Comparison of ENCODE assay signal across 8 mouse cellular contexts in genomic region chr3:65871609-65872272, GRCm38 (mm10).
DNase-seq lines count a peak whose midpoint lies in the region; ATAC-seq and TF ChIP-seq lines count a peak whose summit lies in the region.

No protein-coding gene starts in this region.

- H3K79me2 ChIP-seq in heart, adult 2 months (replicated peaks; ENCODE audit: control insufficient read depth, insufficient read depth, low read length), result no peaks in the 10 kb centered on the region

- 59% methylated on average over 10 of the region's 10 CpGs for WGBS in heart, adult 2 months
- 44% methylated on average over 10 of the region's 10 CpGs for WGBS in embryonic facial prominence, embryonic 13.5 days
- WGBS in intestine, postnatal 0 days, result 59% methylated on average over 10 of the region's 10 CpGs

- TF ChIP-seq CTCF in heart, adult 2 months (IDR thresholded peaks at IDR 0.05), result no peak
- TF ChIP-seq CTCF in intestine, postnatal 0 days (IDR thresholded peaks at IDR 0.05; ENCODE audit: low read depth), result no peak

- no peak for TF ChIP-seq EP300 in heart, adult 2 months (IDR thresholded peaks at IDR 0.05; ENCODE audit: insufficient read depth, low read depth, low read length)

- peaks cover 11% of the 10 kb centered on the region for H3K4me1 ChIP-seq in heart, adult 2 months (ENCODE audit: control insufficient read depth, insufficient read depth, low read length)
- H3K4me1 ChIP-seq in embryonic facial prominence, embryonic 13.5 days, result peaks cover 13% of the 10 kb centered on the region
- no peaks in the 10 kb centered on the region for H3K4me1 ChIP-seq in intestine, postnatal 0 days (replicated peaks; ENCODE audit: control insufficient read depth, insufficient read depth, low read length)

- H3K9me3 ChIP-seq in embryonic facial prominence, embryonic 13.5 days, result no peaks in the 10 kb centered on the region
- H3K9me3 ChIP-seq in intestine, postnatal 0 days (ENCODE audit: control insufficient read depth), result no peaks in the 10 kb centered on the region

- no peaks in the 10 kb centered on the region for H3K27me3 ChIP-seq in heart, adult 2 months (ENCODE audit: control insufficient read depth, insufficient read depth, low read length)
- H3K27me3 ChIP-seq in embryonic facial prominence, embryonic 13.5 days, result no peaks in the 10 kb centered on the region
- no peaks in the 10 kb centered on the region for H3K27me3 ChIP-seq in intestine, postnatal 0 days (replicated peaks; ENCODE audit: control insufficient read depth, insufficient read depth, low read length)

- no peak overlapping the region for H3K9ac ChIP-seq in heart, adult 2 months (ENCODE audit: low read depth, low read length)
- H3K9ac ChIP-seq in embryonic facial prominence, embryonic 13.5 days, result peak overlapping the region; percentile 11; the same call in 1 of the 2 replicates
- no peak overlapping the region for H3K9ac ChIP-seq in intestine, postnatal 0 days (ENCODE audit: low read depth, low read length)

- peak overlapping the region; percentile 67 for H3K27ac ChIP-seq in heart, adult 2 months
- H3K27ac ChIP-seq in embryonic facial prominence, embryonic 13.5 days, result no peak overlapping the region
- no peak overlapping the region for H3K27ac ChIP-seq in intestine, postnatal 0 days (ENCODE audit: low read depth, low read length)

- intact Hi-C loops in heart, adult 2 months (cut with DNase I), result loop anchor here (5.0 kb wide), 1 partner anchor 36 kb away; no protein-coding TSS in a partner anchor
- intact Hi-C loops in heart, postnatal 25 days (cut with DNase I), result loop anchor here (2.0 kb wide), 1 partner anchor 33 kb away; no protein-coding TSS in a partner anchor

- no peak overlapping the region for H3K4me2 ChIP-seq in embryonic facial prominence, embryonic 13.5 days
- no peak overlapping the region for H3K4me2 ChIP-seq in intestine, postnatal 0 days (replicated peaks; ENCODE audit: low read depth)

- H3K36me3 ChIP-seq in heart, adult 2 months (ENCODE audit: control insufficient read depth, insufficient read depth, low read length), result peaks cover 2% of the 10 kb centered on the region
- H3K36me3 ChIP-seq in embryonic facial prominence, embryonic 13.5 days, result no peaks in the 10 kb centered on the region
- no peaks in the 10 kb centered on the region for H3K36me3 ChIP-seq in intestine, postnatal 0 days (ENCODE audit: control insufficient read depth, insufficient read depth)

- no peak overlapping the region for H3K4me3 ChIP-seq in heart, adult 2 months
- no peak overlapping the region for H3K4me3 ChIP-seq in embryonic facial prominence, embryonic 13.5 days
- no peak overlapping the region for H3K4me3 ChIP-seq in intestine, postnatal 0 days (ENCODE audit: low read depth, low read length)

- no peak for TF ChIP-seq POLR2A in heart, adult 2 months (IDR thresholded peaks at IDR 0.05; ENCODE audit: insufficient read depth, low read depth, low read length)

- ATAC-seq in embryonic facial prominence, embryonic 13.5 days (ENCODE audit: insufficient number of reproducible peaks, insufficient read depth, low FRiP score, low TSS enrichment, low read depth), result no peak
- ATAC-seq in intestine, postnatal 0 days, result 0 out of 2 replicates have a peak, but pooled peaks have one; percentile 13

- no peak for DNase-seq in heart, adult 2 months
- DNase-seq in heart, postnatal 25 days (ENCODE audit: low spot score), result no peak
- peak; percentile 53 for DNase-seq in 3T3-L1 (ENCODE audit: low read depth, low spot score)
- no peak for DNase-seq in c-Kit-positive CD71-positive TER-119-positive erythroid progenitor cells, embryonic 14.5 days (ENCODE audit: low spot score)
- no peak for DNase-seq in right cerebral cortex, adult 18-20 months
- no peak for DNase-seq in kidney, adult 8-10 months
